Comparison of ENCODE assay signal across 26 mouse cellular contexts in the genomic region with DNA sequence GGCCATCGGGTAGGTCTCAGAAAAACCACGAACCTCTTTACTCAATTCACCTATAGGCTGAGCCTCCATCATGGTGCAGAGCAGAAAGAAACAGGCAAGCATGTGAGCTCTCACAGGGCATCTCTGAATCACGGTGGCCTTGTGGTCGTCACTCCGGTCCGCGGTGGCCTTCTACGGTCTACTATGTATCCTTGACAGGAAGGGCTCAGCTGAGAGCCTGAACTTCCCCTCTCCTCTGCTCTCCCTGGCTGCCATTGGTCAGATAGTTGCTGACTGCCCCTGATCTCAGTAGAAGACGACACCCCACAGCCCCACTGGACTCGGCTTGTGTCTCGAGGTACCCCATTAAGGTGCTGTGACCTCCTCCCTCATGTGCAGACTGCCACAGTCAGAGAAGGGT. TPM values are rescaled to one million over a fixed set of nuclear protein-coding genes. Genes with fewer than 3 reads are reported as not detected.
"Had no signal": no experiment of that assay in that cellular context is flagged by ENCODE, and none has a peak within 500 bp of the region (broad histone marks: within the 10 kb centered on the region; RNA-seq: fewer than 3 reads in every experiment).

No protein-coding gene starts in this region.

- H3K4me3 ChIP-seq: layer of hippocampus, adult 2 months; left cerebral cortex, adult 2 months; limb, embryonic 12.5 days; limb, embryonic 15.5 days; lung, embryonic 15.5 days; midbrain, embryonic 12.5 days; myocyte had no signal

- DNase-seq: kidney, adult 2 months; kidney, postnatal 25 days; layer of hippocampus, adult 9-11 months; layer of hippocampus, postnatal 36 days; left cerebral cortex, postnatal 4 days; liver, postnatal 0 days; lung, postnatal 10 days; lung, postnatal 4 days; right cerebral cortex, adult 18-20 months; right cerebral cortex, postnatal 14 days; right cerebral cortex, postnatal 4 days; thymus, adult 2 months; thymus, postnatal 14 days; thymus, postnatal 4 days had no signal

- H3K4me1 ChIP-seq: limb, embryonic 12.5 days; limb, embryonic 15.5 days; midbrain, embryonic 12.5 days had no signal

RNA-seq across cellular contexts. Expression of a gene that starts 44.2 kb away (rescaled TPM):
- total RNA-seq: megakaryocyte progenitor cell, adult 5-6 weeks; megakaryocyte-erythroid progenitor cell, adult 5-6 weeks; monocyte, adult 5-6 weeks had no signal
- polyA plus RNA-seq: kidney, embryonic 14.5 days; kidney, postnatal 0 days had no signal
